Mouse (Mus musculus) mouse embryonic stem cell (cell line): ENCODE measurements at regions not wholly inside any gene's neighbourhood (a gene's known extent, or its start where the extent isn't known, plus 50 kb on each side); places are given as distances from the start of the nearest gene placed in this dataset.

Experiments
- in situ Hi-C, 2 experiments: fragments of 300-500 bp; cut with MboI; formaldehyde crosslinking; loops; 1 replicate in 1 of 2; 3 replicates in 1 of 2; pipeline ENCODE4 v1.14.3; 2019 to 2020; ENCODE audit warnings: low sequenced_read_pairs in 2 of 2, low pct_unique_long_range_greater_than_20kb in 1 of 2, mixed read lengths in 1 of 2; ENCODE audit not compliant: unreplicated experiment in 1 of 2

GRCm38 (mm10) chr6:7790040-7790439 lies 54.6 kb upstream of the C1galt1 start:
- in situ Hi-C loops: no loop called here

DNA sequence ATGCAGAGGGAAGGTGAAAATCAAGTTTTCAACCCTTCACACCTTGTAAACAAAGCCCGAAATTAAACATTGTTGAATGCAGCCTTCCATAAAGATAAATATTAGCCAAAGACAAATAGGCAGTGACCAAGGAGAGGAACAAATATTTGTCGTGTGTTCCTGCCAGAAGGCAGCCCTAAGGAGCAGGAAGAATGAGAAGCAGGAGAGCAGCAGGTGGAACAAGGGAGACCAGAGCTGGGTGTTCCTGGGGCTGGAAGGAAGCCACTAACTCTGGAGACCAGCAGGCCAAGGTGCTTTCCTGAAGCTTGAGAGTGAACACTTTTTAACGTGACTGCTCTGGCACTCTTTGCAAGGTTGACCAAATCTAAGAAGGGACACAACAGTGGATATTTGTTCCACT lies 55.6 kb upstream of the C1galt1 start:
- in situ Hi-C loops: no loop called here

- in situ Hi-C loops: no loop called here
These were observed 59.2 kb upstream of the C1galt1 start for GRCm38 (mm10) chr6:7785407-7785806.

GRCm38 (mm10) chr6:7783059-7783458 lies 61.6 kb upstream of the C1galt1 start:
- in situ Hi-C loops: no loop called here

GRCm38 (mm10) chr6:7779959-7780358 lies 64.7 kb upstream of the C1galt1 start:
- in situ Hi-C loops: no loop called here

DNA sequence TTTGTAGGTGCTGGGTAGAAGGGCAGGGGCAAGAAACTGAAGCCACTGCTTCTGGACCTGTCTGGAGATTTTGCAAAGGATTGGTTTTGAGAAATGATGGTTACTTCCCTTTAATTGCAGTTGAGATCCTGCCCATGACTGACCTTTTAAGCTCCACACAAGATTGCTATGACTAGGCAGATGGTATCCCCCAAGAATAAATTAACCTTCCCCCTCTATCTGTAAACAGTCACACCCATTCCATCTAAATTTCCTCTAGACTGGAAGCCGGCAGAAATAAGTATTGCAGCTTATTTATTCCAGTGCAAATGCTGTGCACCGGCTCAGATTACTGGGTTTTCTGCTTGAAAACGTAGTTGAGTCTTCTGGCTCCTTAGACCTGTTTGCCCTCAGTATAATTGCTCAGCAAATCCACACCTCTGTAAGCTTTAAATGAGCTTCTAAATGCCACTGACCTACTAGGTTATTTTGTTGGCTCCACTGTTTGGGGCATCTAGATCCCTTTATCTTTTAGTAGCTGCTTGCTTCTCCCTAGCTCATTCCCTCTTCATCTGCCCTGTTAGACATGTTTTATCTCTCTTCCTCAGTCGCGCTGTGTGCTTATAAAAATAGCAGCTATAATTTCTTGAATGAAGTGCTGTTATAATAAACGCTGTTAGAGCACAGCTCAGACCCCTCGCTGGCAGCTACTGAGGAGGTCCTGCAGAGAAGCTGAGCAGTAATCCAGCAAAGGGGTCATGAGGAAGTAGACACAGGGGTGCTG lies 65.8 kb upstream of the C1galt1 start:
- in situ Hi-C loops: no loop called here

DNA sequence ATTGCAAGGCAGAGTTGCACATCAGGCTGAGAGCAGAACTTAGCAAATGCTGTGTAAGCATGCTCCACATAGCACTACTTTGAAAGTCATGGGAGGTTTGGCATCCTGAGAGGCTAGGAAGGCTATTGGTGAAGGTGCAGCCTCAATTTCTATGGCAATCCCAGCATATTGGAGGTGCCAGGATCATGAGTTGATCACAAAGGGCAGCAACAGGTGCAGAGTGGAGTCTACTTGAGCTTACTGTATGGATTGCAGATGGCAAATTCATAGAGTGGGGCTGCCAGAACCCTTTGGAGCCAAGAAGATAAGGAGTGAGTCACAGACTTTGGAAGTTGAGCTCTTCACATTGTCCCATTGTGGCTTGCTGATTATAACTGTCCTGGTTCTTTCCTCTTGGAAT lies 75.4 kb upstream of the Asns start:
- in situ Hi-C loops: no loop called here

GRCm38 (mm10) chr6:7767631-7768030 lies 74.6 kb upstream of the Asns start:
- in situ Hi-C loops: no loop called here

DNA sequence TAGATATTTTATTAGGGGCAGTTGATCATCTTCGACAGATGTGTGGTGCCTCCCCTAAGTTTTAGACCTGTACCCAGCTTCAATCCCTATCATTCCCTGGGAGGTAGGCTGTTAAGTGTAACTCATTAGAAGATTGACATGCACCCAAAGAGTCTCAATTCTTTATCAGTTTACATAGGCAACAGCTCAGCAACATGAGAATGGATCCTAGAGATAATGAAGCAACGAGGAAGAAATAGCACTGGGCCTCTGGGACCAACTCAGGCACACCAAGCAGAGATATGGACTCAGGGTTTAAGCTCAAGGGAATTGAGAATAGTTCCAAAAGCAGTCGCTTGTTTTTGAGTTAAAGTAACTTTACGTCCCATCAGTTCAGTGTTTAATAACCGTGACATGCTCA lies 66.3 kb upstream of the Asns start:
- in situ Hi-C loops: no loop called here

GRCm38 (mm10) chr6:7753895-7754294 lies 60.8 kb upstream of the Asns start:
- in situ Hi-C loops: no loop called here

GRCm38 (mm10) chr6:7752885-7753611 lies 60.0 kb upstream of the Asns start:
- in situ Hi-C loops: no loop called here

- in situ Hi-C loops: loop anchor here (25.0 kb wide), 2 partner anchors 239 to 339 kb away; no protein-coding TSS in a partner anchor
These were observed 55.5 kb upstream of the Asns start for GRCm38 (mm10) chr6:7748536-7748935.

DNA sequence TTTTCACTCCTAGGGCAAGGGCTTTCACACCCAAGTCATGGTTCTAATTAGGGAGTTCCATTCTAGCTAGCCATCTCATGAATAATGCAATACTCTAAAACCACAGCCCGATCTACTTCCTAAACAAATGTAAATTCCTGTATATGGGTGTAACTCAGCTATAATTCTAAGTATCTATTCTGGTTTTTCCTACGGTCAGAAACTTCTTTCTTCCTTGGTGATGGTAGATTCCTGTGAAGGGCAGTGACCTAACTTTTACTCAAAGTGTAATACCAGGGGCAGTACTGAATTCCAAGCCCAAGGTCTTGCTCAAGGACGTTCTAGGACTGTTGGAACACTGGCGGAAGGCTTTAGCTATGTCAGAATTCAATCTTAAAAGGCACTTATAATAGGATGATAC lies 51.2 kb upstream of the Asns start:
- in situ Hi-C loops: loop anchor here (25.0 kb wide), 2 partner anchors 243 to 343 kb away; no protein-coding TSS in a partner anchor
